Mouse (Mus musculus) cerebellum, postnatal 36 days (tissue): Measurements from ENCODE around the gene Lmbr1l.
A peak's percentile ranks its signal among the peaks of the same experiment; 100 is the strongest.

Source experiments
- DNase-seq, 2 experiments: peaks; one replicate each; pipeline ENCODE4 v3.0.0; 2021 to 2022; ENCODE audit warnings: mixed read lengths in 2 of 2

The Lmbr1l gene

GRCm38 (mm10) chr15:98867321-98867720 lies 50.7 kb downstream of the Lmbr1l start:
- DNase-seq = peak; percentile 38 to 51

- DNase-seq = no peak
Observed at GRCm38 (mm10) chr15:98866501-98866900, 51.5 kb downstream of the Lmbr1l start.

GRCm38 (mm10) chr15:98865771-98866170 lies 52.3 kb downstream of the Lmbr1l start:
- peak in 1 of 2 experiments; percentile 8 for DNase-seq

- no peak for DNase-seq
Observed at GRCm38 (mm10) chr15:98864951-98865350, 53.1 kb downstream of the Lmbr1l start.

- DNase-seq = no peak
Observed at GRCm38 (mm10) chr15:98863451-98863958, 54.5 kb downstream of the Lmbr1l start.

GRCm38 (mm10) chr15:98861701-98862410 lies 56.2 kb downstream of the Lmbr1l start:
- DNase-seq = peak in 1 of 2 experiments; percentile 20

GRCm38 (mm10) chr15:98860921-98861320 lies 57.1 kb downstream of the Lmbr1l start:
- DNase-seq = no peak

GRCm38 (mm10) chr15:98859319-98860043 lies 58.5 kb downstream of the Lmbr1l start:
- no peak for DNase-seq

- DNase-seq = no peak
Observed at GRCm38 (mm10) chr15:98854214-98854613, 63.8 kb downstream of the Lmbr1l start.
